Mouse (Mus musculus): Measurements from ENCODE around the gene Creb3. TPM values are rescaled to one million over a fixed set of nuclear protein-coding genes. Genes with fewer than 3 reads are reported as not detected.
"Not testable (repeated sequence)": the region's sequence is repeated elsewhere in the genome, so short reads cannot be mapped to it uniquely, and the experiment has no call there.

Creb3 gene
- total RNA-seq (2021), result 10 to 100 TPM; 51.9 to 55.1 TPM
- long read RNA-seq, experiment 1, transcript Creb3-201 (9 exons, 1,884 nt), result major isoform, 57 of 62 reads
- long read RNA-seq, experiment 1, partial matches to known transcripts, result 2 of 62 reads
- long read RNA-seq, experiment 1, other reads (novel, unspliced or antisense), result 3 of 62 reads
- long read RNA-seq, experiment 2, transcript Creb3-201 (9 exons, 1,884 nt), result major isoform, 71 of 91 reads
- long read RNA-seq, experiment 2, partial matches to known transcripts, result 1 of 91 reads
- long read RNA-seq, experiment 2, other reads (novel, unspliced or antisense), result 18 of 91 reads

GRCm38 (mm10) chr4:43561997-43562768 lies at the start of gene Creb3, which contains the start of gene Tln1:
TSS of gene Creb3 (plus strand) at chr4:43562332.
TSS of gene Tln1 (minus strand) at chr4:43562691.
- peak; percentile 85 to 94 for DNase-seq (ENCODE audit: low spot score in 2 of 2)

- no peak for DNase-seq (ENCODE audit: low spot score in 2 of 2)
These were observed 49.5 kb upstream of the Creb3 start for GRCm38 (mm10) chr4:43512653-43513052.

GRCm38 (mm10) chr4:43513300-43513699 lies 48.8 kb upstream of the Creb3 start:
- no peak for DNase-seq (ENCODE audit: low spot score in 2 of 2)

- no peak for DNase-seq (ENCODE audit: low spot score in 2 of 2)
These were observed 48.3 kb upstream of the Creb3 start for GRCm38 (mm10) chr4:43513791-43514190.

- DNase-seq (ENCODE audit: low spot score in 2 of 2), result no peak
These were observed 46.1 kb upstream of the Creb3 start for GRCm38 (mm10) chr4:43515764-43516708.

- no peak for DNase-seq (ENCODE audit: low spot score in 2 of 2)
These were observed 42.6 kb upstream of the Creb3 start for GRCm38 (mm10) chr4:43519551-43519950.

- peak; percentile 75 to 84 for DNase-seq (ENCODE audit: low spot score in 2 of 2)
These were observed 42.2 kb upstream of the Creb3 start for GRCm38 (mm10) chr4:43519956-43520355.

GRCm38 (mm10) chr4:43527880-43528279 lies 34.3 kb upstream of the Creb3 start:
- DNase-seq (ENCODE audit: low spot score in 2 of 2), result no peak

- no peak for DNase-seq (ENCODE audit: low spot score in 2 of 2)
These were observed 33.6 kb upstream of the Creb3 start for GRCm38 (mm10) chr4:43528487-43528886.

GRCm38 (mm10) chr4:43530081-43530501 lies 32.0 kb upstream of the Creb3 start:
- no peak for DNase-seq (ENCODE audit: low spot score in 2 of 2)

- DNase-seq (ENCODE audit: low spot score in 2 of 2), result peak in 1 of 2 experiments; percentile 74
These were observed 31.6 kb upstream of the Creb3 start for GRCm38 (mm10) chr4:43530581-43530980.

- DNase-seq (ENCODE audit: low spot score in 2 of 2), result no peak
These were observed 28.9 kb upstream of the Creb3 start for GRCm38 (mm10) chr4:43533270-43533669.

GRCm38 (mm10) chr4:43535628-43536027 lies 26.5 kb upstream of the Creb3 start:
- no peak for DNase-seq (ENCODE audit: low spot score in 2 of 2)

- DNase-seq (ENCODE audit: low spot score in 2 of 2), result no peak
These were observed 26.1 kb upstream of the Creb3 start for GRCm38 (mm10) chr4:43536031-43536430.

- no peak for DNase-seq (ENCODE audit: low spot score in 2 of 2)
These were observed 20.1 kb upstream of the Creb3 start for GRCm38 (mm10) chr4:43542044-43542443.

GRCm38 (mm10) chr4:43546375-43547047 lies 15.6 kb upstream of the Creb3 start:
- no peak for DNase-seq (ENCODE audit: low spot score in 2 of 2)

GRCm38 (mm10) chr4:43547160-43547559 lies 15.0 kb upstream of the Creb3 start:
- no peak for DNase-seq (ENCODE audit: low spot score in 2 of 2)

GRCm38 (mm10) chr4:43549055-43549454 lies 13.1 kb upstream of the Creb3 start:
- DNase-seq (ENCODE audit: low spot score in 2 of 2), result no peak

- DNase-seq (ENCODE audit: low spot score in 2 of 2), result not testable (repeated sequence)
These were observed 10.3 kb upstream of the Creb3 start for GRCm38 (mm10) chr4:43551854-43552253.

GRCm38 (mm10) chr4:43552437-43552836 lies 9.7 kb upstream of the Creb3 start:
- DNase-seq (ENCODE audit: low spot score in 2 of 2), result no peak

GRCm38 (mm10) chr4:43553891-43554290 lies 8.2 kb upstream of the Creb3 start:
- DNase-seq (ENCODE audit: low spot score in 2 of 2), result no peak
